In genomic region chr1:145910637-145911369, GRCm38 (mm10) we compare ENCODE assay signal across 23 mouse cellular contexts.
DNase-seq lines count a peak whose midpoint lies in the region; ATAC-seq lines count a peak whose summit lies in the region.
"Had no signal": no experiment of that assay in that cellular context is flagged by ENCODE, and none has a peak within 500 bp of the region (broad histone marks: within the 10 kb centered on the region; RNA-seq: fewer than 3 reads in every experiment).

No protein-coding gene starts in this region.

- H3K9ac ChIP-seq in midbrain, embryonic 11.5 days (ENCODE audit: low read length) = no peak overlapping the region
- H3K9ac ChIP-seq in midbrain, embryonic 13.5 days (replicated peaks) = no peak overlapping the region
- H3K9ac ChIP-seq in midbrain, embryonic 16.5 days (ENCODE audit: low read depth, low read length) = no peak overlapping the region
- H3K9ac ChIP-seq: heart, embryonic 13.5 days; hindbrain, embryonic 14.5 days had no signal

- no peak overlapping the region for H3K4me2 ChIP-seq in midbrain, embryonic 11.5 days
- no peak overlapping the region for H3K4me2 ChIP-seq in midbrain, embryonic 13.5 days (replicated peaks)
- H3K4me2 ChIP-seq in midbrain, embryonic 16.5 days (ENCODE audit: low read length) = no peak overlapping the region
- H3K4me2 ChIP-seq: heart, embryonic 13.5 days; hindbrain, embryonic 14.5 days had no signal

- H3K4me3 ChIP-seq in midbrain, embryonic 11.5 days (ENCODE audit: low read depth, low read length) = no peak overlapping the region
- H3K4me3 ChIP-seq in midbrain, embryonic 13.5 days (replicated peaks) = no peak overlapping the region
- no peak overlapping the region for H3K4me3 ChIP-seq in midbrain, embryonic 16.5 days (ENCODE audit: low read depth, low read length)
- H3K4me3 ChIP-seq: forebrain, embryonic 10.5 days; gastrocnemius, adult 2 months; heart, embryonic 13.5 days had no signal

- DNase-seq in midbrain, embryonic 11.5 days (ENCODE audit: low spot score, missing footprints) = peak; percentile 65
- peak; percentile 0 for DNase-seq in brain, embryonic 18.5 days (ENCODE audit: low read depth, low spot score)
- DNase-seq in gastrocnemius, adult 8-10 months (ENCODE audit: low spot score in 2 of 2) = no peak
- DNase-seq: adrenal gland, adult 2 months; adrenal gland, postnatal 14 days; cerebellum, adult 18-20 months; cerebellum, adult 9-10 months; cerebellum, postnatal 14 days; gastrocnemius, adult 2 months; gastrocnemius, postnatal 25 days; heart, adult 18-20 months; heart, postnatal 14 days; heart, postnatal 4 days had no signal

- H3K4me1 ChIP-seq in midbrain, embryonic 11.5 days (ENCODE audit: control insufficient read depth, insufficient read depth, low read length) = no peaks in the 10 kb centered on the region
- no peaks in the 10 kb centered on the region for H3K4me1 ChIP-seq in midbrain, embryonic 13.5 days (replicated peaks)
- no peaks in the 10 kb centered on the region for H3K4me1 ChIP-seq in midbrain, embryonic 16.5 days (ENCODE audit: control insufficient read depth, insufficient read depth, low read length)
- H3K4me1 ChIP-seq: forebrain, embryonic 10.5 days; heart, embryonic 13.5 days had no signal

- H3K27me3 ChIP-seq in midbrain, embryonic 11.5 days (ENCODE audit: control insufficient read depth, insufficient read depth, low read length) = no peaks in the 10 kb centered on the region
- H3K27me3 ChIP-seq in midbrain, embryonic 13.5 days = no peaks in the 10 kb centered on the region
- no peaks in the 10 kb centered on the region for H3K27me3 ChIP-seq in midbrain, embryonic 16.5 days (ENCODE audit: control insufficient read depth, insufficient read depth, low read depth, low read length)
- H3K27me3 ChIP-seq: heart, embryonic 13.5 days had no signal

- no peaks in the 10 kb centered on the region for H3K36me3 ChIP-seq in midbrain, embryonic 11.5 days (ENCODE audit: control insufficient read depth, insufficient read depth, low read length)
- H3K36me3 ChIP-seq in midbrain, embryonic 13.5 days = no peaks in the 10 kb centered on the region
- H3K36me3 ChIP-seq in midbrain, embryonic 16.5 days (ENCODE audit: control insufficient read depth, insufficient read depth, low read length) = no peaks in the 10 kb centered on the region
- H3K36me3 ChIP-seq: forebrain, embryonic 10.5 days; heart, embryonic 13.5 days had no signal

- ATAC-seq in midbrain, embryonic 11.5 days (ENCODE audit: low FRiP score) = no peak
- no peak for ATAC-seq in midbrain, embryonic 13.5 days
- ATAC-seq in midbrain, embryonic 16.5 days = peak; percentile 86
- no peak for ATAC-seq in megakaryocyte, adult 5-6 weeks (ENCODE audit: poor library complexity, severe bottlenecking)
- ATAC-seq: CD4-positive, CD25-positive, alpha-beta regulatory T cell, adult 4 months; forebrain, embryonic 14.5 days; hindbrain, postnatal 0 days; inflammation-experienced regulatory T-cells, adult 6 months had no signal

- 73% methylated on average over 3 of the region's 3 CpGs for WGBS in midbrain, embryonic 11.5 days
- 79% methylated on average over 3 of the region's 3 CpGs for WGBS in midbrain, embryonic 13.5 days
- 68% methylated on average over 3 of the region's 3 CpGs for WGBS in midbrain, embryonic 16.5 days

- no peak overlapping the region for H3K27ac ChIP-seq in midbrain, embryonic 11.5 days (ENCODE audit: low read depth, low read length)
- H3K27ac ChIP-seq in midbrain, embryonic 13.5 days = no peak overlapping the region
- H3K27ac ChIP-seq in midbrain, embryonic 16.5 days (ENCODE audit: low read length) = no peak overlapping the region
- H3K27ac ChIP-seq: forebrain, embryonic 10.5 days; gastrocnemius, adult 2 months; heart, embryonic 13.5 days; hindbrain, embryonic 14.5 days; hindbrain, postnatal 0 days had no signal

- H3K9me3 ChIP-seq in midbrain, embryonic 11.5 days (ENCODE audit: control insufficient read depth, low read length) = no peaks in the 10 kb centered on the region
- H3K9me3 ChIP-seq in midbrain, embryonic 13.5 days = no peaks in the 10 kb centered on the region
- H3K9me3 ChIP-seq in midbrain, embryonic 16.5 days (replicated peaks; ENCODE audit: control insufficient read depth, low read length, poor library complexity, severe bottlenecking) = no peaks in the 10 kb centered on the region
- H3K9me3 ChIP-seq: forebrain, embryonic 10.5 days; heart, embryonic 13.5 days had no signal

Comparison
In these comparisons a context has a peak if more than half of its experiments do, and no peak if none do; other contexts are left out.
1. DNase-seq: peak in midbrain, embryonic 11.5 days (single experiment) and brain, embryonic 18.5 days (single experiment); none in gastrocnemius, adult 8-10 months (0 of 2).